Mouse (Mus musculus) liver, postnatal 0 days (tissue): ENCODE data around the gene Cox18. TPM values are rescaled to one million over a fixed set of nuclear protein-coding genes. Genes with fewer than 3 reads are reported as not detected.

ENCODE experiments used
- ATAC-seq: fragments of 200-750 bp; cut with Nextera tagmentation; 2 replicates; pipeline ENCODE4 v1.8.0; 2017; ENCODE audit warnings: mild to moderate bottlenecking, moderate library complexity
- DNase-seq: peaks from one replicate; pipeline ENCODE4 v3.0.0-alpha.2; 2016
- H3K27ac ChIP-seq: fragments of 300-500 bp; sonication (generic); 2 replicates; pipeline ENCODE4 v1.5.1; 2014; ENCODE audit warnings: antibody characterized with exemption, moderate library complexity, mild to moderate bottlenecking, low read depth
- H3K27me3 ChIP-seq: fragments of 300-500 bp; sonication (generic); 2 replicates; pipeline ENCODE4 v1.6.1; 2014; ENCODE audit warnings: low read length, control low read depth, mixed read lengths; ENCODE audit not compliant: insufficient read depth
- H3K36me3 ChIP-seq: fragments of 300-500 bp; sonication (generic); replicated peaks from 2 replicates; pipeline ENCODE4 v1.6.1; 2014; ENCODE audit warnings: mild to moderate bottlenecking, control low read depth, low read length, moderate library complexity, mixed read lengths; ENCODE audit not compliant: insufficient read depth
- H3K4me1 ChIP-seq: fragments of 300-500 bp; sonication (generic); 2 replicates; pipeline ENCODE4 v1.6.1; 2014; ENCODE audit warnings: antibody characterized with exemption, mild to moderate bottlenecking, control low read depth; ENCODE audit not compliant: insufficient read depth
- H3K4me2 ChIP-seq: fragments of 300-500 bp; sonication (generic); 2 replicates; pipeline ENCODE4 v1.6.1; 2014; ENCODE audit warnings: low read depth, mild to moderate bottlenecking, low read length, moderate library complexity, mixed read lengths
- H3K4me3 ChIP-seq: fragments of 300-500 bp; sonication (generic); 2 replicates; pipeline ENCODE4 v1.5.1; 2014; ENCODE audit warnings: low read depth, low read length
- H3K9ac ChIP-seq: fragments of 300-500 bp; sonication (generic); replicated peaks from 2 replicates; pipeline ENCODE4 v1.6.1; 2014; ENCODE audit warnings: mild to moderate bottlenecking, moderate library complexity
- H3K9me3 ChIP-seq: fragments of 300-500 bp; sonication (generic); 2 replicates; pipeline ENCODE4 v1.6.1; 2016; ENCODE audit warnings: mild to moderate bottlenecking, control low read depth, low read length, mixed read lengths
- CTCF ChIP-seq: sonication (generic); IDR thresholded peaks from 2 replicates; pipeline ENCODE4 v1.5.1; 2016; ENCODE audit warnings: antibody characterized with exemption, low read depth
- EP300 ChIP-seq: IDR thresholded peaks from 2 replicates; pipeline ENCODE4 v1.6.1; 2016; ENCODE audit warnings: antibody characterized with exemption, low read depth, mild to moderate bottlenecking
- WGBS: fragments of 180-500 bp; shearing (Covaris S2); extraction: QIAGEN DNeasy Blood & Tissue Kit; methylation state at CpG from one replicate; pipeline ENCODE4 v1.1.7; 2014; ENCODE audit not compliant: insufficient replicate concordance; 5-methylcytosine and 5-hydroxymethylcytosine counted together
- polyA plus RNA-seq: library from polyadenylated mRNA; unstranded; fragments of >200 nt; fragmentation: Nextera tagmentation; extraction: Ambion mirVana; gene quantifications from 2 replicates; pipeline ENCODE4 v1.2.1, GENCODE M21; 2015

The Cox18 gene
- polyA plus RNA-seq, 1 experiment from 2014 or later: 13.2 TPM

DNA sequence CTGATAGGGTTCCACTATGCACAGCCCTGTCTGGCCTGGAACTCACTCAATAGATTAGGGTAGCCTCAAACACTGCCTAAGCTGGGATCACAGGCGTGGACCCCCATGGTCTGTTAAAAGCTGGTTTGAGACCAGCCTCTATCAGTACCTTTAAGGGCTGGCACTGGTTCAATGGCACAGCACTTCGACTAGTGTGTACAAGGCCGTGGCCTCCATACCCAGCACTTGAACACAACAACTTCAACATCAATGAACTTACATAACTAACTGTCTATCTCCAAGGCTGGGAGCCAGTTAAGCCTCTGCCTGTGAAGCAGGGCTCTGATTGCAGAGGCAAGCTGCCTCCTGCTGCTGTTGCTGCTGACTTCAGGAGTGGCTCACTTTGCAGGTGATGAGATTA is 6.0 kb downstream of the Cox18 start:
- ATAC-seq (no peak), DNase-seq (no peak)
- TF ChIP-seq CTCF (no peak), EP300 (no peak)
- Histone ChIP-seq H3K4me2 (no peak overlapping the region), H3K27me3 (no peaks in the 10 kb centered on the region), H3K9me3 (no peaks in the 10 kb centered on the region), H3K27ac (no peak overlapping the region), H3K4me1 (peaks cover under 1% of the 10 kb centered on the region), H3K36me3 (peaks cover 38% of the 10 kb centered on the region), H3K9ac (no peak overlapping the region), H3K4me3 (no peak overlapping the region)
- WGBS: 85% methylated on average over 3 of the region's 3 CpGs

DNA sequence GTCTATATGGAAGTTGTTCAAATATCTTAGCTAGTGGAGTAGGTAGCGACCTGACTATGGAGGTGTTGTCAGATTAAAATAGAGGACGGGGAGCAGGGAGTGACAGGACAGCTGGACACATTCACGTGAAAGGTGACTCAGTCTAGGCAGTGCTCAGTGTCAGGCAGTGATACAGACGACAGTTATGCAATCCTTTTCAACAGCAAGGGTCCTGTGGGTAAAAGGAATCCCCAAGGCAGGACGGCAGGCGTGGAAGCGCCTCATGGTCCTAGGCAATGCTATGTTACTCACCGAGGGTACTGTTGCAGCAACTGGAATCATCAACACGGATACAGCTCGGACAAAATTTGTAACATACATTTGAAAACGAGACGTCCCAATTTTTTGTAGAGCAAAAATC is 6.6 kb downstream of the Cox18 start:
- no peaks in the 10 kb centered on the region for H3K9me3 ChIP-seq
- 86% methylated on average over 12 of the region's 12 CpGs for WGBS
- H3K9ac ChIP-seq: no peak overlapping the region
- no peak overlapping the region for H3K4me2 ChIP-seq
- H3K4me3 ChIP-seq: no peak overlapping the region
- H3K27ac ChIP-seq: no peak overlapping the region
- ATAC-seq (no peak), DNase-seq (no peak)
- peaks cover 38% of the 10 kb centered on the region for H3K36me3 ChIP-seq
- no peaks in the 10 kb centered on the region for H3K4me1 ChIP-seq
- no peak for TF ChIP-seq EP300
- TF ChIP-seq CTCF: no peak
- H3K27me3 ChIP-seq: no peaks in the 10 kb centered on the region

DNA sequence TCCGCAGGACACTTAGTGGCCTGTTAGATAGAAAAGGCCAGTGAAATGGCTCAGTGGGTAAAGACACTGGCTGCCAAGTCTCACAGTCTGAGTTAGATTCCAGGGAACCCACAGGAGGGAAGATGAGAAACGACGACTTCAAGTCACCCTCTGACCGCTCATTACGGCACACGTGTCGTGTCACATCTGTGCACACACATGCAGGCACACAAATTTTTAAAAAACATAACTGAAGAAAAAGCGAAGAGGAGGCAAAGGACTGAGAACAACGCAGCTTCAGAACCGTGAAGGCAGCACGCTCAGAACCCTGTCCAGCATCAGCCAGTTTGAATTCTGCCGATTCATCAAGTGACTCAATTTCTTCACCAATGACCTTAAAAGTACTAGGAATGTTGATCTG is 10.4 kb downstream of the Cox18 start:
- no peak for TF ChIP-seq CTCF
- 93% methylated on average over 12 of the region's 12 CpGs for WGBS
- H3K27ac ChIP-seq: no peak overlapping the region
- ATAC-seq: no peak
- no peak for DNase-seq
- H3K9ac ChIP-seq: no peak overlapping the region
- no peaks in the 10 kb centered on the region for H3K4me1 ChIP-seq
- H3K27me3 ChIP-seq: no peaks in the 10 kb centered on the region
- no peak overlapping the region for H3K4me2 ChIP-seq
- H3K9me3 ChIP-seq: no peaks in the 10 kb centered on the region
- peaks cover 31% of the 10 kb centered on the region for H3K36me3 ChIP-seq
- H3K4me3 ChIP-seq: no peak overlapping the region

DNA sequence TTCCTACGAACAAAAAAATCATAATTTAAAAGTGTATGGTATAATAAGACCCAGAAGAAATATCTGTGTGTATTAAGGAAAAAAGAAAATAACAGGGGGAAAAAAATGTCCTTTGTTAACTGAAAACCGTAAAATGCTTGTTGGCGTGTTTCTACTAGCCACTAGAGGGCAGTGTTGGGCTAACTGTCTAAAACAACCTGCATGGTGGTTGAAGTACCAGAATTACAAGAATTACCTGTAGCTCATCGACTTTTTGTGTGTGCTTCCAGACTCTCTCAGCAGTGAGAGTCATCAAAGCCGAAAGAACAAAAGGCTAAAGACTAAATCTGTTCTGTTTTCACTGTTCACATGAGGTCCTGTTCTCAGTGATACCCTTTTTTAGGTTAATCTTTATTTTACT is 20.6 kb downstream of the Cox18 start:
- DNase-seq: peak; percentile 37
- TF ChIP-seq CTCF (peak; percentile 90), EP300 (no peak)
- Histone ChIP-seq H3K9ac (no peak overlapping the region), H3K36me3 (no peaks in the 10 kb centered on the region), H3K4me3 (no peak overlapping the region), H3K27me3 (no peaks in the 10 kb centered on the region), H3K4me2 (no peak overlapping the region), H3K27ac (no peak overlapping the region), H3K4me1 (no peaks in the 10 kb centered on the region), H3K9me3 (no peaks in the 10 kb centered on the region)
- WGBS: 9% methylated on average over 5 of the region's 5 CpGs
- ATAC-seq: peak; percentile 35; the same call in 1 of the 2 replicates

DNA sequence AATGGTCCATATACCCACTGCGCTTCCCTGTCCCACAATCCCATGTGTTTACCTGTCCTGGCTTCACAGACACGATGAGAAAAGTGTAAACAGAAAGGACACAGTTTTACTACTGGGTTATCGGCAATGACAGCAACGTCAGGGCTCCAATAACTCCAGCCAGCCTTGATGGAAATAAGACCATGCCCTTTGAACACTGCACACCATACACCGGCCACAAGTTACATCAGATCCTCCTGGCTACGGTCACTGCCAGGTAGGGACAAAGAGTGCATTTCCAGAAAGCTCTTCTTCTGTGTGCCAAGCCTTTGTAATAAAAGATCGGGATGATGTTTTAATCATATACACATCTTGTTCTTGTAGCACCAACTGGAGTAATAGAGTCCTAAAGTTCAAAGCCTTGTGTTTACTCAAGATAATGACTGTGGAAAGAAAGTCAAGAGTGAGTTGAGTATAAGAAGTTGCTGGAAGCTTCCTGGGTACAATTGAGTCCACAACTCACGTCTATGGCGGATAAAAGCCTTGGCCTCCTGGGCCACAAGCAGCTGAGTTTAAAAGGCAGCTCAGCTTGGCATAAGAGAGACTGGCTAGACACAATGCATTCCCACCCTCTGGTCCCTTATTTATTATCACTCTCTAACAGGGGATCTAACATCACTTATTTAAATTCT is 21.2 kb downstream of the Cox18 start:
- Histone ChIP-seq H3K9ac (no peak overlapping the region), H3K4me1 (no peaks in the 10 kb centered on the region), H3K27ac (no peak overlapping the region), H3K27me3 (no peaks in the 10 kb centered on the region), H3K4me3 (no peak overlapping the region), H3K9me3 (no peaks in the 10 kb centered on the region), H3K36me3 (no peaks in the 10 kb centered on the region), H3K4me2 (no peak overlapping the region)
- DNase-seq: no peak
- WGBS: 65% methylated on average over 9 of the region's 9 CpGs
- ATAC-seq: peak; percentile 86
- no peak for TF ChIP-seq EP300
- no peak for TF ChIP-seq CTCF

DNA sequence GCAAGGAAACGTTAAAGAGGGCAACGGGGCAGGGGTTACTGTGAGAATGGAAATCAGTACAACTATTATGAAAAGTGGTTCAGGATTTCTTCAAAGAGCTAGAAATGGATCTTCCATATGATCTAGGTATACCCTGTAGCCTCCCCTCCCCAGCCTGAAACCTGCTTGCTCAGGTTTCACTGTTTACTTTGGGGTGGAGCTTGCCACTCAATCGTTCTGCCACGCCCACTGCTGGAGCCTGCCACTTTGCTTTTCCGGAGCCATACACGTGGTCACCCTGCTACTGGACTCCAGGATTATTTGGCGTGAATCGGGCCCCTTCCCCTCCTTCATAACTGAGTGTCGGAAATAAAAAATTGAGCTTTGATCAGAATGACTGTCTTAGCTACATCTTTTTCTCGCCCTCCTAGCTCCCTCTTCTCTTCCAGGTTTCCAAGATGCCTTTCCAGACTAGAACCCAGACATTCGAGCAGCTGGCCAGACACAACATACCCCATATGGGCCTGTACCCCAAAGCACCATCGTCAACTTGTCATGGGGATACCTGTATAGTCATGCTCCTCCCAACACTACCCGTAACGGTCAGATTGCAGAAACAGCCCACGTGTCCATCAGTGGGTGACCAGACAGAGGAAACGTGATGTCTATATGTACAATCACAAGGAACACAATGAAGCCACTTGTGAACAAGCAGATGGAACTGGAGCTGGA is 23.7 kb downstream of the Cox18 start:
- H3K27ac ChIP-seq: no peak overlapping the region
- no peaks in the 10 kb centered on the region for H3K4me1 ChIP-seq
- H3K36me3 ChIP-seq: no peaks in the 10 kb centered on the region
- H3K27me3 ChIP-seq: no peaks in the 10 kb centered on the region
- no peaks in the 10 kb centered on the region for H3K9me3 ChIP-seq
- H3K9ac ChIP-seq: no peak overlapping the region
- ATAC-seq (0 out of 2 replicates have a peak, but pooled peaks have one; percentile 16), DNase-seq (peak; percentile 34)
- 45% methylated on average over 16 of the region's 16 CpGs for WGBS
- H3K4me2 ChIP-seq: no peak overlapping the region
- no peak overlapping the region for H3K4me3 ChIP-seq
- TF ChIP-seq EP300 (no peak), CTCF (no peak)
